ENCODE assay signal across 9 mouse cellular contexts in the genomic region with DNA sequence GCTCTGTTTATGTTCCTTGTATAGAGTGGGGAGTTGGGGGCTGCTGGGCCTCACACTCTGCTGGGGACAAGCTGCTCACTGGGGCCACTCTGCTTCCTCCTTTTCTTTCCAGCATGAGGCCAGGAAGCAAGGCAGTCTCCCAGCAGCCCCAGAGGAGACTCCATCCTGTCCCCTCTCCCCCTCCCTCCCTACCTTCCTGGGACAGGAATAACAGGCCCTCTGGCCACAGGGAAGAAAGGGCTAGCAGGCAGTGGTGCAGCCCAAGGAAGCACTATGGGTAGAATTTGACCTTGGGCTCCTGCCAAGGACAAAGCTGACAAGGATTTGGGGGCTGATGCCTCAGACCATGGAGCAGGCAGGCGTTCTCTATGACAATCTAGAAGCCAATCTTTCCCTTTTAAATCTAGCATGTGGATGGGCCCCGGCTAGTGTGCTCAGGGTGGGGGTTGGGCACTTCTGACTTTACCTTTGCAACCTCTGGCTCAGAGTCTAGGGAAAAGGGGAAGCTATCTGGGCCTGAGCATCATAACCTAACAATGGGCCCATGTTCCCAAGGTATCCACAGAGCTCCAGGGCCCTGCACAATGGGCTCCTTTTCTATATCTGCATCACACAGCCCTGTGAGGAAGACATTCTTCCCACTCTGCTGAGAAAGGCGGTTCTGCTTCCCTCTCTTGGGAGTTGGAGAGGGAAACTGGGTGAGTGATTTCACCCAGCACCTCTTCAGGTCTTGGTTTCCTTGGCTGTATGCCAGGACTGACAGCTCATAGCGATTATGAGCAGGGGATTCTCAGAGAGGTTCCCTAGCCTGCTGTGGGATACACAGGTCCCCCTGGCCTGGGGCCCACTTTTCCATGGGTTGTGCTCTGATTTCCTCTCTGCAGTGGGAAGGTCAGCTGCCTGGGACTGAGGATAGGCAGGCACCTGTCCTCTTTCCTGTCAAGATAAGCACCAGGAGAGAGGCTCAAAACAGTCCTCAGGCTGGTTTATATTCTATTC. TPM values are rescaled to one million over a fixed set of nuclear protein-coding genes. Genes with fewer than 3 reads are reported as not detected.
DNase-seq lines count a peak whose midpoint lies in the region; ATAC-seq and TF ChIP-seq lines count a peak whose summit lies in the region.
"Had no signal": no experiment of that assay in that cellular context is flagged by ENCODE, and none has a peak within 500 bp of the region (broad histone marks: within the 10 kb centered on the region; RNA-seq: fewer than 3 reads in every experiment).

No protein-coding gene starts in this region.

- WGBS in embryonic facial prominence, embryonic 14.5 days = 15% methylated on average over 4 of the region's 4 CpGs
- WGBS in hindbrain, postnatal 0 days = 37% methylated on average over 4 of the region's 4 CpGs
- 51% methylated on average over 4 of the region's 4 CpGs for WGBS in midbrain, embryonic 13.5 days

- no peaks in the 10 kb centered on the region for H3K9me3 ChIP-seq in embryonic facial prominence, embryonic 14.5 days (ENCODE audit: control insufficient read depth, low read length)
- H3K9me3 ChIP-seq in hindbrain, postnatal 0 days (ENCODE audit: low read length) = no peaks in the 10 kb centered on the region
- no peaks in the 10 kb centered on the region for H3K9me3 ChIP-seq in midbrain, embryonic 13.5 days
- H3K9me3 ChIP-seq: neural tube, embryonic 12.5 days had no signal

- no peaks in the 10 kb centered on the region for H3K36me3 ChIP-seq in embryonic facial prominence, embryonic 14.5 days (ENCODE audit: control insufficient read depth, insufficient read depth, low read length)
- H3K36me3 ChIP-seq in hindbrain, postnatal 0 days (ENCODE audit: insufficient read depth, low read length) = peaks cover 12% of the 10 kb centered on the region; the same call in 1 of the 2 replicates
- 0 out of 2 replicates have a peak, but pooled peaks cover 7% of the 10 kb centered on the region for H3K36me3 ChIP-seq in midbrain, embryonic 13.5 days
- H3K36me3 ChIP-seq: neural tube, embryonic 12.5 days had no signal

- H3K27ac ChIP-seq in embryonic facial prominence, embryonic 14.5 days (replicated peaks; ENCODE audit: low read depth, low read length) = peak overlapping the region; percentile 41; the same call in 1 of the 2 replicates
- peak overlapping the region; percentile 37; the same call in 1 of the 2 replicates for H3K27ac ChIP-seq in hindbrain, postnatal 0 days
- peak overlapping the region; percentile 49 for H3K27ac ChIP-seq in midbrain, embryonic 13.5 days
- H3K27ac ChIP-seq: neural tube, embryonic 12.5 days had no signal

- no peak overlapping the region for H3K4me3 ChIP-seq in embryonic facial prominence, embryonic 14.5 days (ENCODE audit: low read depth, low read length)
- H3K4me3 ChIP-seq in hindbrain, postnatal 0 days (ENCODE audit: low read length) = no peak overlapping the region
- H3K4me3 ChIP-seq in midbrain, embryonic 13.5 days (replicated peaks) = no peak overlapping the region
- H3K4me3 ChIP-seq: neural tube, embryonic 12.5 days had no signal

- H3K4me2 ChIP-seq in embryonic facial prominence, embryonic 14.5 days (ENCODE audit: low read depth, low read length) = no peak overlapping the region
- H3K4me2 ChIP-seq in hindbrain, postnatal 0 days (ENCODE audit: low read depth, low read length) = no peak overlapping the region
- no peak overlapping the region for H3K4me2 ChIP-seq in midbrain, embryonic 13.5 days (replicated peaks)
- H3K4me2 ChIP-seq: neural tube, embryonic 12.5 days had no signal

- TF ChIP-seq CTCF in hindbrain, postnatal 0 days (IDR thresholded peaks at IDR 0.05; ENCODE audit: low read depth) = no peak

- DNase-seq in cerebellum, postnatal 10 days = peak; percentile 67 to 69
- no peak for DNase-seq in cerebellum, adult 11-12 months
- DNase-seq in 3T3-L1 (ENCODE audit: low read depth, low spot score) = peak; percentile 33
- DNase-seq in embryonic facial prominence, embryonic 14.5 days (ENCODE audit: low spot score) = peak; percentile 78
- peak; percentile 50 for DNase-seq in hindbrain, postnatal 0 days (ENCODE audit: low spot score)
- DNase-seq in urinary bladder, postnatal 4 days (ENCODE audit: low spot score in 2 of 2) = no peak
- no peak for DNase-seq in natural killer cell, adult 2 months (ENCODE audit: low spot score in 2 of 2)

- no peaks in the 10 kb centered on the region for H3K27me3 ChIP-seq in embryonic facial prominence, embryonic 14.5 days (replicated peaks; ENCODE audit: control insufficient read depth, insufficient read depth, low read length)
- no peaks in the 10 kb centered on the region for H3K27me3 ChIP-seq in hindbrain, postnatal 0 days (ENCODE audit: insufficient read depth, low read length)
- 0 out of 2 replicates have a peak, but pooled peaks cover 3% of the 10 kb centered on the region for H3K27me3 ChIP-seq in midbrain, embryonic 13.5 days
- H3K27me3 ChIP-seq: neural tube, embryonic 12.5 days had no signal

- H3K9ac ChIP-seq in embryonic facial prominence, embryonic 14.5 days (ENCODE audit: low read depth, low read length) = no peak overlapping the region
- no peak overlapping the region for H3K9ac ChIP-seq in hindbrain, postnatal 0 days (replicated peaks; ENCODE audit: low read length)
- H3K9ac ChIP-seq in midbrain, embryonic 13.5 days (replicated peaks) = peak overlapping the region; percentile 28
- H3K9ac ChIP-seq: neural tube, embryonic 12.5 days had no signal

- no peak for ATAC-seq in embryonic facial prominence, embryonic 14.5 days (ENCODE audit: low read depth)
- ATAC-seq in hindbrain, postnatal 0 days = no peak
- no peak for ATAC-seq in midbrain, embryonic 13.5 days

- H3K4me1 ChIP-seq in embryonic facial prominence, embryonic 14.5 days (ENCODE audit: control insufficient read depth, insufficient read depth, low read length) = peaks cover 12% of the 10 kb centered on the region
- peaks cover 15% of the 10 kb centered on the region for H3K4me1 ChIP-seq in hindbrain, postnatal 0 days (ENCODE audit: insufficient read depth, low read length)
- peaks cover 22% of the 10 kb centered on the region for H3K4me1 ChIP-seq in midbrain, embryonic 13.5 days (replicated peaks)

RNA-seq across cellular contexts. Expression of gene 4930404H24Rik, which starts 17.2 kb away (rescaled TPM):
- polyA plus RNA-seq in embryonic facial prominence, embryonic 14.5 days (2014; fragmentation: Nextera tagmentation; extraction: Ambion mirVana) = not detected in 2 replicates
- not detected in 2 replicates for total RNA-seq in hindbrain, postnatal 0 days (2014; rRNA removed)
- not detected in 2 replicates for polyA plus RNA-seq in hindbrain, postnatal 0 days (2015; fragmentation: Nextera tagmentation; extraction: Ambion mirVana)
- not detected in 2 replicates for polyA plus RNA-seq in midbrain, embryonic 13.5 days (2015; fragmentation: Nextera tagmentation; extraction: Ambion mirVana)
- polyA plus RNA-seq: neural tube, embryonic 12.5 days had no signal

RNA-seq across cellular contexts. Expression of gene Nol4l, which starts 54.4 kb away (rescaled TPM):
- 11.6 and 12.9 TPM in 2 replicates for polyA plus RNA-seq in embryonic facial prominence, embryonic 14.5 days (2014; fragmentation: Nextera tagmentation; extraction: Ambion mirVana)
- total RNA-seq in hindbrain, postnatal 0 days (2014; rRNA removed) = 68.3 and 80.8 TPM in 2 replicates
- 23.7 and 24.2 TPM in 2 replicates for polyA plus RNA-seq in hindbrain, postnatal 0 days (2015; fragmentation: Nextera tagmentation; extraction: Ambion mirVana)
- polyA plus RNA-seq in midbrain, embryonic 13.5 days (2015; fragmentation: Nextera tagmentation; extraction: Ambion mirVana) = 41.9 and 43.9 TPM in 2 replicates

Comparison
In these comparisons a context has a peak if more than half of its experiments do, and no peak if none do; other contexts are left out.
1. DNase-seq: peak in cerebellum, postnatal 10 days (2 of 2), 3T3-L1 (single experiment), embryonic facial prominence, embryonic 14.5 days (single experiment) and hindbrain, postnatal 0 days (single experiment); none in cerebellum, adult 11-12 months (single experiment), urinary bladder, postnatal 4 days (0 of 2) and natural killer cell, adult 2 months (0 of 2).
2. Peak in every context shown above with its lines, with median percentiles within 50 percentile points of each other: H3K27ac ChIP-seq.